Mouse (Mus musculus): Measurements from ENCODE around the gene Rptor. TPM values are rescaled to one million over a fixed set of nuclear protein-coding genes. Genes with fewer than 3 reads are reported as not detected.
A peak's percentile ranks its signal among the peaks of the same experiment; 100 is the strongest.

Rptor gene
- polyA plus RNA-seq, 1 experiment from 2014 or later: 4.9 TPM

DNA sequence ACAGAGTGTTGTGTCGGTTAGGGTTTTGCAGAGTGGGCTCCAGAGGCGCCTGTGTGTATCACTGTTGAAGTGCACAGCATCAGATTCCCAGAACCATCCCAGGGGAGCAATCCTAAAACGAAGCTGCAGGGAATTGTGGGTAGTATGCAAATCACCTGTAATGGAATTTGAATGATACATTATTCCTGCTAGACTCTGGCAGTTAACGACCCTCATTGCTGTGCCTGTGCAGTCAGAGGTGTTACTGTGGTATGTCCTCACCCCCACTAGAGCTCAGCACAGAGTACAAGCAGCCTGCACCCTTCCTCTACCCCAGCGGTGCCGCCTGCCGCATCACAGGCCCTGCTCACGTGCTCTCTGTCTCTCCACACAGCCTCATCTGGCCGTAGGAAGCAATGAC, 294.3 kb downstream of the Rptor start:
- Histone ChIP-seq H3K9me3 (replicated peaks) (no peaks in the 10 kb centered on the region), H3K27ac (no peak overlapping the region), H3K4me2 (no peak overlapping the region), H3K4me1 (replicated peaks) (peaks cover 3% of the 10 kb centered on the region; the same call in 1 of the 2 replicates), H3K36me3 (peaks cover 53% of the 10 kb centered on the region), H3K4me3 (replicated peaks) (no peak overlapping the region), H3K9ac (no peak overlapping the region), H3K27me3 (no peaks in the 10 kb centered on the region)
- ATAC-seq (ENCODE audit: low read depth): no peak
- no peak for DNase-seq
- 81% methylated on average over 9 of the region's 9 CpGs for WGBS (ENCODE audit: insufficient replicate concordance)

DNA sequence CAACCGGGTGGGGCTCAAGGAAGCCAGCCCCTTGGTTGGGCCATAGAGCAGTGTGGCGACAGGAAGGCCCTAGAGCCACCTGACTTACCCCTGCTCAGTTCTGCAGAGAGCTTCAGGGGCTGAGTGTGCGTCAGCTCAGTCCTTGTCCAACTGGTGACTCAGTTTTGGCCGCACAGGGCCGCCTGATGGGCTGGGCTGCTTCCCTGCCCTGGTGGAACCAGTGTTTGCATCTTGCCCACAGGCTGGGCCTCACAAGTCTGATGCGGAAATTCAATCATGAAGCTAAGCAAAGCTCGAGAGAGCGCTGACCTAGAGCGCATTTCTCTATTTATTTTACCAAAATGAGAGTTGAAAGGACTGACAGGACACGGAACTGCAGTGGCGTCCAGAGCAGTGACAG, 296.3 kb downstream of the Rptor start:
- ATAC-seq (ENCODE audit: low read depth) (no peak), DNase-seq (no peak)
- Histone ChIP-seq H3K4me2 (no peak overlapping the region), H3K4me1 (replicated peaks) (peaks cover 3% of the 10 kb centered on the region; the same call in 1 of the 2 replicates), H3K9ac (no peak overlapping the region), H3K27me3 (no peaks in the 10 kb centered on the region), H3K4me3 (replicated peaks) (no peak overlapping the region), H3K27ac (no peak overlapping the region), H3K36me3 (peaks cover 40% of the 10 kb centered on the region), H3K9me3 (replicated peaks) (no peaks in the 10 kb centered on the region)
- WGBS (ENCODE audit: insufficient replicate concordance): 79% methylated on average over 11 of the region's 11 CpGs

DNA sequence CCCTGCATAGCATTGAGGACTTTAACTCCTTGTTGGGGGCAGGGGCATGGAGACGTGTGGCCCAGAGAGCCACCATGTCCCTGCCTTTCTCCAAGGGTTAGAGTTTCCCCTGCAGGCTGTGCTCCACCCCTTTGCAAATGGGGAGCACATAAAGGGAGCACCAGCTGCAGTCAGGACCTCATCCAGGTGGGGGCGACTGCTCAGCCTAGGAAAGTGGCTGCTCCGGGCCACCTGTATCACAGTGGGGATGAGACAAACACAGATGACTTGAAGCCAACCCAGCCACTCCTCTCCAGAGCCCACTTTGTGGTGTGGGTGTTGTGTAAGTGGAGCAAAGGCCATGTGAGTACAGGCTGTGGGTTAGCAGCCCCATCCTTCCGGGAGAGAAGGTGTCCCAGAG, 298.5 kb downstream of the Rptor start:
- Histone ChIP-seq H3K9me3 (replicated peaks) (no peaks in the 10 kb centered on the region), H3K4me1 (replicated peaks) (no peaks in the 10 kb centered on the region), H3K4me3 (replicated peaks) (no peak overlapping the region), H3K9ac (no peak overlapping the region), H3K36me3 (peaks cover 25% of the 10 kb centered on the region), H3K27me3 (0 out of 2 replicates have a peak, but pooled peaks cover under 1% of the 10 kb centered on the region), H3K4me2 (no peak overlapping the region), H3K27ac (no peak overlapping the region)
- 55% methylated on average over 4 of the region's 4 CpGs for WGBS (ENCODE audit: insufficient replicate concordance)
- DNase-seq (no peak), ATAC-seq (ENCODE audit: low read depth) (no peak)

DNA sequence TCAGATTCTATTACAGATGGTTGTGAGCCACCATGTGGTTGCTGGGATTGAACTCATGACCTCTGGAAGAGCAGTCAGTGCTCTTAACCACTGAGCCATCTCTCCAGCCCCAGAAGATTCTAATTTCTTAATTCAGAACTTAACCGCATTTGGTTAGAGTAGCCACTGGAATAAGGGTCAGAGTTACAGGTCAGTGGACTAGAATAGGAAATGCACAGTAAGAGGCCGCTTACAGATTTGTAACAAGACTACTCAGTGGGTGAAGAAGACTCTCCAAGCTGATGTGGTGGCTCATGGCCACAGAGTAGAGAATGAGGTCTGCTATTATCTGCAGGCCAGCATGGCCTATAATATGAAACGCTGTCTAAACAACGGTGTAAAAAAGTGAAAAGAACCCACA, 300.2 kb downstream of the Rptor start:
- Histone ChIP-seq H3K4me3 (replicated peaks) (no peak overlapping the region), H3K4me2 (no peak overlapping the region), H3K9me3 (replicated peaks) (no peaks in the 10 kb centered on the region), H3K27ac (no peak overlapping the region), H3K36me3 (peaks cover 11% of the 10 kb centered on the region), H3K4me1 (replicated peaks) (no peaks in the 10 kb centered on the region), H3K9ac (no peak overlapping the region), H3K27me3 (peaks cover 4% of the 10 kb centered on the region; the same call in 1 of the 2 replicates)
- 74% methylated on average over 4 of the region's 4 CpGs for WGBS (ENCODE audit: insufficient replicate concordance)
- no peak for ATAC-seq (ENCODE audit: low read depth)
- DNase-seq: no peak

DNA sequence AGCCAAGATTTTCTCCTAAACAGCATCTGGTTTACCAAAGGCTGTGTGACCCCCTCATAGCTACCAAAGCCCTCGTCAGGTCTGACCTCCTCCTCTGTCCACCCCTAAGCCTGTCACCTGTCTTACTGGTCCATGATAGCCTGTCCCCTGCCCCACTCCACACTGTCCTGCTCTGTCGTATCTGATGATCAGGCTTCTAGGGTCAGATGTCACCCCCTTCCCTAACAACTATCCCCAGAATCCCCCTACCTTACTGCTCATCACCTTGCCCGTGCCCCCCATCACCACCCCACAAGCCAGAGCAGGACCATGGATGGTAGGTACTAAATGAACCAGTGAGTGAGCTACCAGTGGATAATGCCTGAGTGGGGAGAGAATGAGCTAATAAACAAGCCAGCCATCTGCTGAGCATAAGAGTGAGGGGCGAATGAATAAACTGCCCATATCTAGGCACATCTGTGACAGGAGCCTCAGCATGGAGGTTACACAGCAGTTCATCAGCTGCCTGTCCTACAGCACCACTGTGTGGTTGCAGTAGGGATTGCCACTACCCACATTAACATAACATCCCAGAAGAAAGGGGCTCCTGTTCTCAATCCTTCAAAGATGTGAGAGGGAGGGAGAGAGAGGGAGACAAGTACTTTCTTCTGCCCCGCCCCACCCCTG, 302.0 kb downstream of the Rptor start:
- DNase-seq: peak; percentile 27
- no peak; the same call in 1 of the 2 replicates for ATAC-seq (ENCODE audit: low read depth)
- H3K27ac ChIP-seq: no peak overlapping the region
- no peak overlapping the region for H3K9ac ChIP-seq
- H3K9me3 ChIP-seq (replicated peaks): no peaks in the 10 kb centered on the region
- H3K36me3 ChIP-seq: no peaks in the 10 kb centered on the region
- peaks cover 8% of the 10 kb centered on the region for H3K4me1 ChIP-seq (replicated peaks)
- H3K4me2 ChIP-seq: no peak overlapping the region
- 23% methylated on average over 5 of the region's 5 CpGs for WGBS (ENCODE audit: insufficient replicate concordance)
- H3K27me3 ChIP-seq: peaks cover 4% of the 10 kb centered on the region; the same call in 1 of the 2 replicates
- no peak overlapping the region for H3K4me3 ChIP-seq (replicated peaks)

DNA sequence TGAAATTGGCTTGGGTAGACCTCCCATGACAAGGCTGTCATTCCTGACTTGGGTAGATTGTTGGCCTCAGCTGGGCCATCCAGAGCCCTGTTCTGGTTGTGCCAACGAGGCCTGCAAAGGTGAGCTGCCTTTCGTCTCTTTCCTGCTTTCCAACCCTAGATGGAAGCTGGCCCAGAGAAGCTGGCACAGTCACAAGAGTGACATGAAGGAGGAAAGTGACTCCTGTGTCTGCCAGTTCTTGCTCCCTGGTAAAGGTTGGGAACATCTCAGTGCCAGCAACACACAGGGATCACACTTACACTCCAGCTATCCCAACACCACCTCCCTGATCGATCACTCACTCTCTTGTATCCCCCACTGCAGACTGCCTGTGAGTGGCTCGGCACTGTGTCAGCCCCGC, 303.1 kb downstream of the Rptor start:
- H3K9ac ChIP-seq: no peak overlapping the region
- H3K9me3 ChIP-seq (replicated peaks): no peaks in the 10 kb centered on the region
- H3K36me3 ChIP-seq: no peaks in the 10 kb centered on the region
- no peak overlapping the region for H3K4me2 ChIP-seq
- peaks cover 13% of the 10 kb centered on the region for H3K4me1 ChIP-seq (replicated peaks)
- H3K27ac ChIP-seq: no peak overlapping the region
- DNase-seq (no peak), ATAC-seq (ENCODE audit: low read depth) (no peak)
- H3K4me3 ChIP-seq (replicated peaks): no peak overlapping the region
- H3K27me3 ChIP-seq: peaks cover 4% of the 10 kb centered on the region; the same call in 1 of the 2 replicates
- WGBS (ENCODE audit: insufficient replicate concordance): 73% methylated on average over 5 of the region's 5 CpGs

DNA sequence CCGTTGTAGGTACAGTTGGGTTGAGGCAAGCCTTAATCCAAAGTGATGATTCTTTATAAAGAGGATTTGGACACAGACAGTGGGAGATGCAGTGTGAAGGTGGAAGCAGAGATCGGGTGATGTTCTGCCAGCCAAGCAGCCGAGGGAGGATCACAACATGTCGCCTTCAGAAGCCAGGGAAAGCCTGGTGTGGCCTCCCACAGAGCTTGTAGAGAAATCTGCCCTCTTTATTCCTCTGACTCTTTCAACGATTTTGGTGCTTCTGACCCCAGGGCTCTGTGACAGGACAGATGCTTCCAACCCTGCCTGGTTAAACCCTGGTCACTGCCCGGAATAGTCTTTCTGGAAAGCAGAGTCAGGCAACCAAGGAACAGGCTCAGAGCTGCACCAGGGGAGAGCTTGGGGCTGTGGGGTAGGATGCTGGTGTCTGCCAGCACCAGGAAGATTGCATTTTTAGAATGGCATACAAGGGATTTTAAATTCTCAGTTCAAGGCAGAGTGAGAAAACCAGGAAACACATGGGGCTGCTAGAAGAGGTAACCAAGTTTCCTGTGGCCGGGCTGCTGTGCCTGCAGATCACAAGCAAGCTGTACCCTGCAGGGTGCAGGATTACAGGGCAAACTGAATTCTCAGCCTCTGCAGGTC, 304.4 kb downstream of the Rptor start:
- Histone ChIP-seq H3K9ac (no peak overlapping the region), H3K27me3 (peaks cover 4% of the 10 kb centered on the region; the same call in 1 of the 2 replicates), H3K4me2 (no peak overlapping the region), H3K4me1 (replicated peaks) (peaks cover 13% of the 10 kb centered on the region), H3K36me3 (no peaks in the 10 kb centered on the region), H3K27ac (no peak overlapping the region), H3K9me3 (replicated peaks) (no peaks in the 10 kb centered on the region), H3K4me3 (replicated peaks) (no peak overlapping the region)
- DNase-seq (no peak), ATAC-seq (ENCODE audit: low read depth) (no peak)
- 39% methylated on average over 7 of the region's 7 CpGs for WGBS (ENCODE audit: insufficient replicate concordance)

DNA sequence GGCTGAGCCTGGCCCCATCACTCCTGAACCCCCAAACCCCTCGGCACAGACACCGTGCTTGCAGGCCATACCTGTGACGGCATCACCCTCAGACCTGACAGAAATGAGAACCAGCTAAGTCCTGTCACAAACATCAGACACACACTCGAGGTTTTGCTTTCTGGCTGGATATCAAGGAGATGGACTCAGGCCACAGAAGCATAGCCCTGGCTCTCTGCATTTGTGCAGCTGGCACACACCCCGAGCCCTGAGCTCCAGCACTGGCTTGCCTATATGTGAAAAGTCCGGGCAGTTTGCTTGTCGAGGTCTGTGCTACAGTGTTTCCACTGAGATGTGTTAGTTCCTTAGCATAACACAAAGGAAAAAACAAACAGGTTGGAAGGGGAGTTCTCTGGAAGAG, 305.0 kb downstream of the Rptor start:
- WGBS (ENCODE audit: insufficient replicate concordance): 49% methylated on average over 7 of the region's 7 CpGs
- H3K9ac ChIP-seq: no peak overlapping the region
- no peaks in the 10 kb centered on the region for H3K9me3 ChIP-seq (replicated peaks)
- ATAC-seq (ENCODE audit: low read depth) (no peak), DNase-seq (no peak)
- no peak overlapping the region for H3K4me3 ChIP-seq (replicated peaks)
- H3K4me1 ChIP-seq (replicated peaks): peaks cover 15% of the 10 kb centered on the region
- H3K27ac ChIP-seq: no peak overlapping the region
- H3K4me2 ChIP-seq: no peak overlapping the region
- peaks cover 4% of the 10 kb centered on the region; the same call in 1 of the 2 replicates for H3K27me3 ChIP-seq
- no peaks in the 10 kb centered on the region for H3K36me3 ChIP-seq

DNA sequence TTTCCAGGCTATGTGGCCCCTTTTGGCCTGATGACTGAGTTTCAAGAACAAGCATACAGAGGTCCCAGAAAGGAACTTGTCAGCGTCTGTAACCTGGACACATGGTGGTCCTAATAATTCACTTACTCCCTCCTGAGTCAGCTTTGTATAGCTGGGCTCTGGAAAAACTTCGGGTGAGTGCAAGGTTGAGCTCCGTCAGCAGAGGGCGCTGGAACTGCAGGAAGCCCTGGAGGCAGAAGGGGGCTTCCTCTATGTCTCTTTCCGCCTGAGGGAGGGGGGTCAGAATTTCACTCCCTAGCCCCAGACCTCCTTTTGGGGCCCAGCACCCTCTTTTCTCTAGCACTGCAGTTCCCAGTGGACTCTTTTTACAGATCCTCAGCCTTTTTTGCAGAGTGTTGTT, 306.7 kb downstream of the Rptor start:
- Histone ChIP-seq H3K36me3 (no peaks in the 10 kb centered on the region), H3K4me2 (peak overlapping the region; percentile 21; the same call in 1 of the 2 replicates), H3K27ac (no peak overlapping the region), H3K4me1 (replicated peaks) (peaks cover 27% of the 10 kb centered on the region), H3K9ac (no peak overlapping the region), H3K9me3 (replicated peaks) (no peaks in the 10 kb centered on the region), H3K4me3 (replicated peaks) (no peak overlapping the region), H3K27me3 (peaks cover 4% of the 10 kb centered on the region; the same call in 1 of the 2 replicates)
- WGBS (ENCODE audit: insufficient replicate concordance): under 1% methylated on average over 5 of the region's 5 CpGs
- peak; percentile 41 for DNase-seq
- ATAC-seq (ENCODE audit: low read depth): no peak

DNA sequence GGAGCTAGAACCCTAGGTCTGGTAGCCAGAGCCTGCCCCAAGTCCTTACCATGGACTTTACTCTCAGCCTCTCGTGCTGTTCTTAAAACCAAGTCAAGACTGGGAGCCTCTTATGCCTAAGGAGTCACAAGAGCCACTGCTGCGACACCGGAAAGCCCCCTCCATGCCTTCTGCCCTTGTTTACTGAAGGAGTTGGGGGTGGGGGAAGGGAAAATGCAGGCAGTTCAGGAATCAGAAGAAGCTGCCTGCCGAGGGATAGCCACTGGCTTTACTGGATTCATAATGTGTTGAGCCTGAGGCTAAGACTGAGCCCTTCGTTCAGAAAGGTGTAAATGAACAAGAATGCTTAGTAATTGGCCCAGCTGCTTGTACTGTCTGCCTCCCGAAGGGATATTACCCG, 310.1 kb downstream of the Rptor start:
- H3K9ac ChIP-seq: peak overlapping the region; percentile 88
- peak overlapping the region; percentile 87 for H3K4me3 ChIP-seq (replicated peaks)
- 30% methylated on average over 7 of the region's 7 CpGs for WGBS (ENCODE audit: insufficient replicate concordance)
- peaks cover 49% of the 10 kb centered on the region for H3K4me1 ChIP-seq (replicated peaks)
- peak overlapping the region; percentile 93 for H3K4me2 ChIP-seq
- H3K36me3 ChIP-seq: peaks cover 23% of the 10 kb centered on the region
- no peaks in the 10 kb centered on the region for H3K27me3 ChIP-seq
- DNase-seq (no peak), ATAC-seq (ENCODE audit: low read depth) (no peak)
- 0 out of 2 replicates have a peak overlapping the region, but pooled peaks have one; percentile 67 for H3K27ac ChIP-seq
- H3K9me3 ChIP-seq (replicated peaks): no peaks in the 10 kb centered on the region

DNA sequence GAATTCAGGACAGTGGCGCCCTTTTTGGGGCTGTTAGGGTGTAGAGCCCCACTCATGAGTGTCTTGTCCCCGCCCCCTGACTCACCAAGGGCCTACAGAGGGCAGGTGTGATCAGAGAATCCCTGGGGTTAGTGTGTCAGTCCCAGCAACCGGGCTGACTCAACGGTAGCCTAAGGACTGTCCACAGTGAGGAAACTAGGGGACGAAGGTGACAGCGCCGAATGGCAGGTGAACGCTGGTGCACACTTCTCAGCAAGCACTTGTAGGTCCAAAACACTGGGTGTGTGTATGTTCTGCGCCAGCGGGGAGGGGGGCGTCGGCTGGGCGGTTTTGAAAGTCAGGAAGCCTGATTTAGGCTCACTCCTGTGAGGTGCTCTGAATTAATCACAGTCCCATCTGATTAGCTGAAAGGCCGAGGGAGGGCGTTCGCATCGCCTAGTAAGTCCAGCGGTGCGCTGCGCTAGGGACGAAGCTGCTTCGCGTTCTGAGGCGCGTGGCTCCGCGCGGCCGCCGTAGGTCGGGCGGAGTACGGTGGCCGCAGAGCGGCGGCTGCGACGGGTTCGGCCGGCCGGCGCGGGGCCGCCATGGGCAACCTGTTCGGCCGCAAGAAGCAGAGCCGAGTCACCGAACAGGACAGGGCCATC, 310.7 kb downstream of the Rptor start, which contains the start of gene Chmp6:
Gene Chmp6, plus strand, starts transcription at position 151 of the 644 bp plus-strand sequence.
- Histone ChIP-seq H3K4me1 (replicated peaks) (peaks cover 49% of the 10 kb centered on the region), H3K36me3 (peaks cover 29% of the 10 kb centered on the region), H3K4me2 (peak within 1 kb of the TSS; percentile 93), H3K9me3 (replicated peaks) (no peaks in the 10 kb centered on the region), H3K27ac (peak within 1 kb of the TSS; percentile 67), H3K9ac (peak within 1 kb of the TSS; percentile 88), H3K4me3 (replicated peaks) (peak within 1 kb of the TSS; percentile 87), H3K27me3 (no peaks in the 10 kb centered on the region)
- DNase-seq (peak; percentile 72), ATAC-seq (ENCODE audit: low read depth) (peak; percentile 69)
- WGBS (ENCODE audit: insufficient replicate concordance): 1% methylated on average over 48 of the region's 48 CpGs

All from liver, embryonic 13.5 days (tissue).